Mouse (Mus musculus) neural tube, embryonic 13.5 days (tissue): ENCODE measurements at regions not wholly inside any gene's neighbourhood (a gene's known extent, or its start where the extent isn't known, plus 50 kb on each side); places are given as distances from the start of the nearest gene placed in this dataset.

Experiments used
- ATAC-seq: fragments of 200-750 bp; cut with Nextera tagmentation; 2 replicates; pipeline ENCODE4 v1.8.0; 2017; ENCODE audit warnings: low read depth, mild to moderate bottlenecking, moderate TSS enrichment, moderate library complexity
- H3K27ac ChIP-seq: fragments of 300-500 bp; sonication (generic); replicated peaks from 2 replicates; pipeline ENCODE4 v1.5.1; 2015; ENCODE audit warnings: moderate library complexity, mild to moderate bottlenecking, inconsistent platforms
- H3K27me3 ChIP-seq: fragments of 300-500 bp; sonication (generic); 2 replicates; pipeline ENCODE4 v1.6.1; 2015; ENCODE audit warnings: mild to moderate bottlenecking, inconsistent platforms
- H3K36me3 ChIP-seq: fragments of 300-500 bp; sonication (generic); 2 replicates; pipeline ENCODE4 v1.6.1; 2015; ENCODE audit warnings: mild to moderate bottlenecking, inconsistent platforms
- H3K4me1 ChIP-seq: fragments of 300-500 bp; sonication (generic); replicated peaks from 2 replicates; pipeline ENCODE4 v1.6.1; 2015; ENCODE audit warnings: inconsistent platforms
- H3K4me2 ChIP-seq: fragments of 300-500 bp; sonication (generic); 2 replicates; pipeline ENCODE4 v1.6.1; 2015; ENCODE audit warnings: inconsistent platforms, mild to moderate bottlenecking, moderate library complexity
- H3K4me3 ChIP-seq: fragments of 300-500 bp; sonication (generic); 2 replicates; pipeline ENCODE4 v1.5.1; 2015; ENCODE audit warnings: mild to moderate bottlenecking, inconsistent platforms
- H3K9ac ChIP-seq: fragments of 300-500 bp; sonication (generic); 2 replicates; pipeline ENCODE4 v1.6.1; 2015; ENCODE audit warnings: moderate library complexity, mild to moderate bottlenecking, inconsistent platforms
- H3K9me3 ChIP-seq: fragments of 300-500 bp; sonication (generic); 2 replicates; pipeline ENCODE4 v1.6.1; 2016; ENCODE audit warnings: inconsistent platforms
- WGBS: fragments of 180-500 bp; shearing (Covaris S2); methylation state at CpG from one replicate; pipeline ENCODE4 v1.1.7; 2015; 5-methylcytosine and 5-hydroxymethylcytosine counted together

GRCm38 (mm10) chr6:50980311-50980710 is 326.1 kb upstream of the Npvf start:
- Histone ChIP-seq H3K4me3 (no peak overlapping the region), H3K9me3 (no peaks in the 10 kb centered on the region), H3K4me2 (no peak overlapping the region), H3K27me3 (no peaks in the 10 kb centered on the region), H3K4me1 (peaks cover 54% of the 10 kb centered on the region), H3K9ac (no peak overlapping the region), H3K27ac (no peak overlapping the region), H3K36me3 (no peaks in the 10 kb centered on the region)
- no peak for ATAC-seq
- 86% methylated on average over 4 of the region's 4 CpGs for WGBS

GRCm38 (mm10) chr6:50981702-50982309 is 327.6 kb upstream of the Npvf start:
- Histone ChIP-seq H3K9ac (no peak overlapping the region), H3K4me3 (no peak overlapping the region), H3K4me1 (peaks cover 62% of the 10 kb centered on the region), H3K4me2 (no peak overlapping the region), H3K27ac (0 out of 2 replicates have a peak overlapping the region, but pooled peaks have one; percentile 18), H3K36me3 (no peaks in the 10 kb centered on the region), H3K27me3 (no peaks in the 10 kb centered on the region), H3K9me3 (no peaks in the 10 kb centered on the region)
- ATAC-seq, result no peak
- 49% methylated on average over 7 of the region's 7 CpGs for WGBS

GRCm38 (mm10) chr6:50982856-50983255 is 328.6 kb upstream of the Npvf start:
- H3K27ac ChIP-seq, result 0 out of 2 replicates have a peak overlapping the region, but pooled peaks have one; percentile 5
- no peaks in the 10 kb centered on the region for H3K27me3 ChIP-seq
- H3K9me3 ChIP-seq, result no peaks in the 10 kb centered on the region
- peaks cover 52% of the 10 kb centered on the region for H3K4me1 ChIP-seq
- no peak for ATAC-seq
- H3K4me2 ChIP-seq, result no peak overlapping the region
- H3K9ac ChIP-seq, result no peak overlapping the region
- H3K4me3 ChIP-seq, result no peak overlapping the region
- WGBS, result 80% methylated on average over 4 of the region's 4 CpGs
- H3K36me3 ChIP-seq, result no peaks in the 10 kb centered on the region

GRCm38 (mm10) chr6:50983511-50984099 is 329.4 kb upstream of the Npvf start:
- Histone ChIP-seq H3K9me3 (no peaks in the 10 kb centered on the region), H3K4me3 (no peak overlapping the region), H3K27ac (no peak overlapping the region), H3K4me2 (no peak overlapping the region), H3K4me1 (peaks cover 52% of the 10 kb centered on the region), H3K27me3 (no peaks in the 10 kb centered on the region), H3K36me3 (no peaks in the 10 kb centered on the region), H3K9ac (no peak overlapping the region)
- ATAC-seq, result no peak
- 52% methylated on average over 8 of the region's 8 CpGs for WGBS

- Histone ChIP-seq H3K9me3 (no peaks in the 10 kb centered on the region), H3K4me2 (no peak overlapping the region), H3K4me3 (no peak overlapping the region), H3K4me1 (peaks cover 49% of the 10 kb centered on the region), H3K9ac (no peak overlapping the region), H3K27ac (peak overlapping the region; percentile 54), H3K36me3 (no peaks in the 10 kb centered on the region), H3K27me3 (no peaks in the 10 kb centered on the region)
- ATAC-seq, result 0 out of 2 replicates have a peak, but pooled peaks have one; percentile 13
- WGBS, result 30% methylated on average over 11 of the region's 11 CpGs
Measured at GRCm38 (mm10) chr6:50984157-50984905, 330.1 kb upstream of the Npvf start.

- no peak overlapping the region for H3K4me2 ChIP-seq
- H3K4me3 ChIP-seq, result no peak overlapping the region
- no peak overlapping the region for H3K27ac ChIP-seq
- no peak for ATAC-seq
- 78% methylated on average over 9 of the region's 9 CpGs for WGBS
- H3K9me3 ChIP-seq, result no peaks in the 10 kb centered on the region
- H3K27me3 ChIP-seq, result no peaks in the 10 kb centered on the region
- H3K36me3 ChIP-seq, result no peaks in the 10 kb centered on the region
- peaks cover 47% of the 10 kb centered on the region for H3K4me1 ChIP-seq
- H3K9ac ChIP-seq, result no peak overlapping the region
Measured at GRCm38 (mm10) chr6:50986270-50986924, 332.2 kb upstream of the Npvf start.

- no peak overlapping the region for H3K27ac ChIP-seq
- H3K36me3 ChIP-seq, result no peaks in the 10 kb centered on the region
- ATAC-seq, result no peak
- no peaks in the 10 kb centered on the region for H3K27me3 ChIP-seq
- 80% methylated on average over 3 of the region's 3 CpGs for WGBS
- H3K4me1 ChIP-seq, result peaks cover 28% of the 10 kb centered on the region
- H3K4me3 ChIP-seq, result no peak overlapping the region
- no peaks in the 10 kb centered on the region for H3K9me3 ChIP-seq
- H3K9ac ChIP-seq, result no peak overlapping the region
- H3K4me2 ChIP-seq, result no peak overlapping the region
Measured at GRCm38 (mm10) chr6:50988561-50988960, 334.3 kb upstream of the Npvf start.

GRCm38 (mm10) chr6:50991528-50992125 is 337.4 kb upstream of the Npvf start:
- H3K4me2 ChIP-seq, result no peak overlapping the region
- peaks cover 11% of the 10 kb centered on the region for H3K4me1 ChIP-seq
- no peaks in the 10 kb centered on the region for H3K27me3 ChIP-seq
- WGBS, result 77% methylated on average over 8 of the region's 8 CpGs
- no peaks in the 10 kb centered on the region for H3K9me3 ChIP-seq
- H3K36me3 ChIP-seq, result no peaks in the 10 kb centered on the region
- peak overlapping the region; percentile 54; the same call in 1 of the 2 replicates for H3K27ac ChIP-seq
- ATAC-seq, result no peak
- no peak overlapping the region for H3K9ac ChIP-seq
- H3K4me3 ChIP-seq, result no peak overlapping the region

- Histone ChIP-seq H3K4me2 (no peak overlapping the region), H3K9me3 (no peaks in the 10 kb centered on the region), H3K36me3 (no peaks in the 10 kb centered on the region), H3K9ac (no peak overlapping the region), H3K27ac (no peak overlapping the region), H3K4me1 (peaks cover 9% of the 10 kb centered on the region; the same call in 1 of the 2 replicates), H3K4me3 (no peak overlapping the region), H3K27me3 (no peaks in the 10 kb centered on the region)
- WGBS, result 45% methylated on average over 6 of the region's 6 CpGs
- ATAC-seq, result peak; percentile 23; the same call in 1 of the 2 replicates
Measured at GRCm38 (mm10) chr6:50993952-50994351, 339.7 kb upstream of the Npvf start.

- Histone ChIP-seq H3K4me2 (no peak overlapping the region), H3K27ac (no peak overlapping the region), H3K4me3 (no peak overlapping the region), H3K4me1 (peaks cover 14% of the 10 kb centered on the region), H3K27me3 (no peaks in the 10 kb centered on the region), H3K36me3 (no peaks in the 10 kb centered on the region), H3K9ac (no peak overlapping the region), H3K9me3 (no peaks in the 10 kb centered on the region)
- WGBS, result 49% methylated on average over 7 of the region's 7 CpGs
- ATAC-seq, result no peak
Measured at GRCm38 (mm10) chr6:51002713-51003112, 348.5 kb upstream of the Npvf start.

- Histone ChIP-seq H3K9ac (no peak overlapping the region), H3K4me3 (no peak overlapping the region), H3K36me3 (no peaks in the 10 kb centered on the region), H3K27ac (peak overlapping the region; percentile 10), H3K4me1 (peaks cover 20% of the 10 kb centered on the region), H3K4me2 (no peak overlapping the region), H3K9me3 (no peaks in the 10 kb centered on the region), H3K27me3 (no peaks in the 10 kb centered on the region)
- peak; percentile 43; the same call in 1 of the 2 replicates for ATAC-seq
- WGBS, result 45% methylated on average over 11 of the region's 11 CpGs
Measured at GRCm38 (mm10) chr6:51006074-51006591, 351.9 kb upstream of the Npvf start.
